Mouse (Mus musculus) bone marrow, adult 2 months (tissue): ENCODE results near the gene Zbed6. TPM values are rescaled to one million over a fixed set of nuclear protein-coding genes. Genes with fewer than 3 reads are reported as not detected.

Experiments
- H3K27ac ChIP-seq: fragments of 200-500 bp; 2 replicates; pipeline ENCODE4 v1.5.1; 2012; ENCODE audit warnings: low read depth, mild to moderate bottlenecking, control low read depth, inconsistent platforms, low read length; ENCODE audit not compliant: control insufficient read depth, poor library complexity, insufficient read depth
- H3K4me1 ChIP-seq: fragments of 200-500 bp; 2 replicates; pipeline ENCODE4 v1.6.1; 2011; ENCODE audit warnings: low read length; ENCODE audit not compliant: control insufficient read depth, insufficient read depth
- H3K4me3 ChIP-seq: fragments of 200-500 bp; replicated peaks from 2 replicates; pipeline ENCODE3; 2011; ENCODE audit warnings: mild to moderate bottlenecking, low read depth, low read length, control low read depth; ENCODE audit not compliant: control insufficient read depth
- CTCF ChIP-seq: fragments of 200-500 bp; IDR thresholded peaks from 2 replicates; pipeline ENCODE4 v1.5.1; 2011; ENCODE audit warnings: low read length, control low read depth; ENCODE audit not compliant: control insufficient read depth, insufficient read depth
- POLR2A ChIP-seq: fragments of 200-500 bp; IDR thresholded peaks from 2 replicates; pipeline ENCODE4 v1.6.1; 2011; ENCODE audit warnings: low read depth, mild to moderate bottlenecking, control low read depth, low read length, borderline replicate concordance; ENCODE audit not compliant: control insufficient read depth
- WGBS: fragments of 180-500 bp; shearing (Covaris S2); methylation state at CpG from one replicate; pipeline ENCODE4 v1.1.7; 2018; 5-methylcytosine and 5-hydroxymethylcytosine counted together
- polyA plus RNA-seq: library from polyadenylated mRNA; stranded (reverse); fragments of >200 nt; gene quantifications from 2 replicates; pipeline ENCODE4 v1.2.4, GENCODE M21; 2011; ENCODE audit warnings: low replicate concordance; ENCODE audit not compliant: missing spikeins, insufficient read depth, insufficient read length

Gene Zbed6
- polyA plus RNA-seq, 1 experiment: not detected

GRCm38 (mm10) chr1:133656811-133657210, 3.9 kb downstream of the Zbed6 start:
- no peak overlapping the region for H3K27ac ChIP-seq
- TF ChIP-seq POLR2A (no peak), CTCF (no peak)
- no peak overlapping the region for H3K4me3 ChIP-seq
- WGBS: 92% methylated on average over 5 of the region's 5 CpGs
- no peaks in the 10 kb centered on the region for H3K4me1 ChIP-seq

GRCm38 (mm10) chr1:133653033-133653432, 7.7 kb downstream of the Zbed6 start:
- H3K27ac ChIP-seq: no peak overlapping the region
- 92% methylated on average over 1 of the region's 1 CpGs for WGBS
- no peaks in the 10 kb centered on the region for H3K4me1 ChIP-seq
- H3K4me3 ChIP-seq: no peak overlapping the region
- TF ChIP-seq CTCF (no peak), POLR2A (no peak)

DNA sequence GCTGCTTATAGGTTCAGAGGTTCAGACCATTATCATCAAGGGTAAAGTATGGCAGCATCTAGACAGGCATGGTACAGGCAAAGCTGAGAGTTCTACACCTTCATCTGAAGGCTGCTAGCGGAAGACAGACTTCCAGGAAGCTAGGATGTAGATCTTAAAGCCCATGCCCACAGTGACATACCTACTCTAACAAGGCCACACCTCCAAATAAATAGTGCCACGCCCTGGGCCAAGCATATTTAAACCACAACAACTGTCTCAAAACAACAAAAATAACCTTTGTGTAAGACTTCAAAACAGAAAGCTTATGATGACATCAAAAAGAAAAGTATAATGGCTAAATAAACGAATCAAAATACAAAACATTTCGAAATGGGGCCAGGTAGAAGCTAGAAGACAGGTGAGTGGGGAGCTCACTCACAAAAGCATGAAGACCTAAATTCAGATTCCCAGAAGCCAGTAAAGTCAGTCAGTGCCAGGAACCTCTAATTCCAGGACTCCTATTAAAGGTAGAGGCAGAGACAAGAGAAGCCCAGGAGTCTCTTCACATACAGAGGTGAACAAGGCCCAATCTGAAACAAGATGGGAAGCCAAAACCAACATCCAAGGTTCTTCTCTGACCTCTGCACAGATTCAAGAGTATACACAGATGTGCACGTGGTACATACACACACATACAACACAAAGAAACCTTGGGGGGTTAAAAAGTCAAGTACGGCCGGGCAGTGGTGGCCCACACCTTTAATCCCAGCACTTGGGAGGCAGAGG, 10.2 kb downstream of the Zbed6 start:
- no peak overlapping the region for H3K27ac ChIP-seq
- TF ChIP-seq CTCF (no peak), POLR2A (no peak)
- no peaks in the 10 kb centered on the region for H3K4me1 ChIP-seq
- H3K4me3 ChIP-seq: no peak overlapping the region
- WGBS: 87% methylated on average over 7 of the region's 7 CpGs

DNA sequence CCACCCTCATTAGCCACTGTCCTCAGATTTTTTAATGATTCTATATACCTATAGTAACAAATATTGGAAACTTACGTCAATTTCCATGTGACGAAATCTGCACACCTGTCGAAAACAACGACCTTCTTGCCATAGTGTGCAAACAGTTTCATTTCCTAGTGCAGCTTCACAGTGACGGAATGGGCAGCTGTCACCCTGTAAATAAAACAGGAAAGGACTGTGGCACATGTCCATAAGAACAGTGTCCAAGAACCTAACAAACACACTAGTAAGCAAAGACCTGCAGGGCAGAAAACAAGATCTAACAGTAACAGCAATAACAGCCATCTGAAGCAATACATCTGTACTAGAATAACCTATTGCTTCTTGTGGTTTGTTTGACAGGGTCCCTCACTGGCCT, 15.0 kb downstream of the Zbed6 start:
- WGBS: 81% methylated on average over 5 of the region's 5 CpGs
- no peak overlapping the region for H3K27ac ChIP-seq
- no peak overlapping the region for H3K4me3 ChIP-seq
- no peaks in the 10 kb centered on the region for H3K4me1 ChIP-seq
- TF ChIP-seq CTCF (no peak), POLR2A (no peak)

- 98% methylated on average over 2 of the region's 2 CpGs for WGBS
- TF ChIP-seq POLR2A (no peak), CTCF (no peak)
- Histone ChIP-seq H3K27ac (no peak overlapping the region), H3K4me3 (no peak overlapping the region), H3K4me1 (no peaks in the 10 kb centered on the region)
Observed at GRCm38 (mm10) chr1:133641163-133641562, 19.5 kb downstream of the Zbed6 start.

- H3K4me1 ChIP-seq: no peaks in the 10 kb centered on the region
- H3K27ac ChIP-seq: no peak overlapping the region
- TF ChIP-seq POLR2A: no peak
- TF ChIP-seq CTCF: no peak
- H3K4me3 ChIP-seq: no peak overlapping the region
- 94% methylated on average over 6 of the region's 6 CpGs for WGBS
Observed at GRCm38 (mm10) chr1:133638517-133638916, 22.2 kb downstream of the Zbed6 start.

DNA sequence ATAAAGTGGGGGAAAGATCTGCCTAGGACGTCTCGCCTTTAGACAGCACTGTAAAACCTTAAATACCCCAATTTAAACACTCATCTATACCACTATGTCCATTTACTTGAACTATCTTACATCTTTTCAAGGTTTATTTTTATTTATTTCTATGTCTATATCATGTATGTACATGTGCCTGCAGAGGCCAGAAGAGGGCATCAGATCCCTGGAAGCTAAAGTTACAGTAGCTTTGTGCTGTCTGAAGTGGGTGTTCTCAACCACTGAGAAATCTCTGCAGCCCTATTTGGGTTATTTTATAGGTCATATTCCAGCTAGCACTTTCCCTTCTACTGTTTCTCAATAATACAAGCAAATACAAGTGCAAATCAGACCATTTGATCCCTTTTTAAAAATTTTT, 28.5 kb downstream of the Zbed6 start:
- WGBS: 92% methylated on average over 2 of the region's 2 CpGs
- TF ChIP-seq POLR2A: no peak
- TF ChIP-seq CTCF: no peak
- H3K4me1 ChIP-seq: no peaks in the 10 kb centered on the region
- H3K4me3 ChIP-seq: no peak overlapping the region
- no peak overlapping the region for H3K27ac ChIP-seq

- TF ChIP-seq POLR2A: no peak
- TF ChIP-seq CTCF: no peak
- WGBS: 77% methylated on average over 2 of the region's 2 CpGs
- Histone ChIP-seq H3K27ac (no peak overlapping the region), H3K4me3 (no peak overlapping the region), H3K4me1 (no peaks in the 10 kb centered on the region)
Observed at GRCm38 (mm10) chr1:133625052-133625451, 35.6 kb downstream of the Zbed6 start.
